In the genomic region with DNA sequence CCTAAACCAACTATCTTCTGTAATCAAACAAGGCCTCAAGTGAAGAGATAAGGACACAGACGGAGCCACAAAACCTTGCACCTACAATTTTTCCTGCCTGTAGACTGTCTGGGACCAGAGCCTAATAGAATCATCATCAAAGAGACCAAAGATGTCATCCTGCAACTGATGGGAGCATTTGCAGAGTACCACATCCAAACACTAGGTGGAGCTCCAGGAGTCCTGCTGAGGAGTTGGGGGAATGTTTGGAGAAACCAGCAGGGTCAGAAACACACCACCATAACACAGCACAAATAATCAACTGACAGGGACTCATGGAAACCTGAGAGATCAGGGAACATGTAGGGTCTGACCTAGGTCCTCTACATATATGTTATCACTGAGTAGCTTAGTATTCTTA, we compare ENCODE assay signal across 11 mouse cellular contexts.
DNase-seq lines count a peak whose midpoint lies in the region; ATAC-seq and TF ChIP-seq lines count a peak whose summit lies in the region.
"Had no signal": no experiment of that assay in that cellular context is flagged by ENCODE, and none has a peak within 500 bp of the region (broad histone marks: within the 10 kb centered on the region; RNA-seq: fewer than 3 reads in every experiment).

No protein-coding gene starts in this region.

- whole genome bisulfite sequencing in heart, postnatal 0 days = 0% methylated on average over 1 of the region's 1 CpGs
- WGBS in lung, postnatal 0 days = 13% methylated on average over 1 of the region's 1 CpGs

- intact Hi-C loops in heart, postnatal 36 days (cut with DNase I) = loop anchor here (5.0 kb wide), 1 partner anchor 286 kb away; a partner anchor contains a TSS

- no peak for ATAC-seq in heart, postnatal 0 days (ENCODE audit: insufficient read depth, low read depth)
- ATAC-seq in lung, postnatal 0 days = no peak
- ATAC-seq in erythroblast, adult 5-6 weeks (replicated peaks; ENCODE audit: low FRiP score, poor library complexity, severe bottlenecking) = no peak

- no peak overlapping the region for H3K4me2 ChIP-seq in heart, postnatal 0 days (ENCODE audit: low read depth, low read length)
- no peak overlapping the region for H3K4me2 ChIP-seq in lung, postnatal 0 days (replicated peaks; ENCODE audit: low read depth, low read length)
- H3K4me2 ChIP-seq: embryonic facial prominence, embryonic 12.5 days; heart, embryonic 13.5 days; stomach, embryonic 15.5 days had no signal

- H3K4me1 ChIP-seq in heart, postnatal 0 days (ENCODE audit: control insufficient read depth, insufficient read depth) = no peaks in the 10 kb centered on the region
- H3K4me1 ChIP-seq in lung, postnatal 0 days (ENCODE audit: insufficient read depth, low read depth, low read length) = no peaks in the 10 kb centered on the region
- H3K4me1 ChIP-seq: embryonic facial prominence, embryonic 12.5 days; heart, embryonic 13.5 days; stomach, embryonic 15.5 days had no signal

- peak; percentile 61 for TF ChIP-seq CTCF in heart, postnatal 0 days (IDR thresholded peaks at IDR 0.05; ENCODE audit: low read depth)
- TF ChIP-seq CTCF in lung, postnatal 0 days (IDR thresholded peaks at IDR 0.05) = peak; percentile 36
- TF ChIP-seq CTCF in brain, embryonic 14.5 days (IDR thresholded peaks at IDR 0.05; ENCODE audit: borderline replicate concordance, extremely low read depth, insufficient read depth, insufficient read length) = peak; percentile 52; the same call in 1 of the 2 replicates

- no peak for TF ChIP-seq EP300 in heart, postnatal 0 days (IDR thresholded peaks at IDR 0.05; ENCODE audit: low read depth)
- no peak for TF ChIP-seq EP300 in lung, postnatal 0 days (IDR thresholded peaks at IDR 0.05)

- no peak overlapping the region for H3K27ac ChIP-seq in heart, postnatal 0 days (ENCODE audit: low read depth)
- H3K27ac ChIP-seq in lung, postnatal 0 days (ENCODE audit: low read length) = no peak overlapping the region
- H3K27ac ChIP-seq: embryonic facial prominence, embryonic 12.5 days; heart, embryonic 13.5 days; stomach, embryonic 15.5 days had no signal

- no peaks in the 10 kb centered on the region for H3K36me3 ChIP-seq in heart, postnatal 0 days (replicated peaks; ENCODE audit: control insufficient read depth, insufficient read depth, low read length)
- no peaks in the 10 kb centered on the region for H3K36me3 ChIP-seq in lung, postnatal 0 days (ENCODE audit: insufficient read depth, low read length)
- H3K36me3 ChIP-seq: embryonic facial prominence, embryonic 12.5 days; heart, embryonic 13.5 days; stomach, embryonic 15.5 days had no signal

- H3K4me3 ChIP-seq in heart, postnatal 0 days (ENCODE audit: low read depth, low read length) = no peak overlapping the region
- H3K4me3 ChIP-seq in lung, postnatal 0 days (ENCODE audit: low read depth, low read length) = no peak overlapping the region
- H3K4me3 ChIP-seq: embryonic facial prominence, embryonic 12.5 days; heart, embryonic 13.5 days; stomach, embryonic 15.5 days had no signal

- no peak overlapping the region for H3K9ac ChIP-seq in heart, postnatal 0 days (replicated peaks; ENCODE audit: low read depth, low read length)
- H3K9ac ChIP-seq in lung, postnatal 0 days (replicated peaks; ENCODE audit: low read depth) = no peak overlapping the region
- H3K9ac ChIP-seq: embryonic facial prominence, embryonic 12.5 days; heart, embryonic 13.5 days; stomach, embryonic 15.5 days had no signal

- no peaks in the 10 kb centered on the region for H3K9me3 ChIP-seq in heart, postnatal 0 days (replicated peaks; ENCODE audit: control insufficient read depth, low read length)
- no peaks in the 10 kb centered on the region for H3K9me3 ChIP-seq in lung, postnatal 0 days (ENCODE audit: low read length)
- H3K9me3 ChIP-seq: embryonic facial prominence, embryonic 12.5 days; heart, embryonic 13.5 days; stomach, embryonic 15.5 days had no signal

- DNase-seq in heart, postnatal 0 days (ENCODE audit: low spot score) = peak; percentile 11
- DNase-seq in heart, postnatal 36 days = no peak
- DNase-seq in lung, postnatal 0 days (ENCODE audit: low spot score) = no peak
- no peak for DNase-seq in lung, postnatal 36 days
- DNase-seq in brain, embryonic 14.5 days (ENCODE audit: low read depth) = peak; percentile 12
- peak; percentile 1 for DNase-seq in retina, adult 2 months (ENCODE audit: low read depth, low spot score)
- DNase-seq in c-Kit-positive CD71-positive TER-119-positive erythroid progenitor cells, embryonic 14.5 days (ENCODE audit: low spot score) = no peak

- TF ChIP-seq POLR2A in brain, embryonic 14.5 days (IDR thresholded peaks at IDR 0.05; ENCODE audit: borderline replicate concordance, extremely low read depth, insufficient read depth, insufficient read length, poor library complexity, severe bottlenecking) = no peak

- H3K27me3 ChIP-seq in heart, postnatal 0 days (ENCODE audit: control insufficient read depth, insufficient read depth, low read length) = no peaks in the 10 kb centered on the region
- H3K27me3 ChIP-seq in lung, postnatal 0 days (replicated peaks; ENCODE audit: insufficient read depth, low read length) = no peaks in the 10 kb centered on the region
- H3K27me3 ChIP-seq: embryonic facial prominence, embryonic 12.5 days; heart, embryonic 13.5 days; stomach, embryonic 15.5 days had no signal

Comparison
In these comparisons a context has a peak if more than half of its experiments do, and no peak if none do; other contexts are left out.
1. DNase-seq: peak in heart, postnatal 0 days (single experiment), brain, embryonic 14.5 days (single experiment) and retina, adult 2 months (single experiment); none in heart, postnatal 36 days (0 of 2), lung, postnatal 0 days (single experiment), lung, postnatal 36 days (single experiment) and c-Kit-positive CD71-positive TER-119-positive erythroid progenitor cells, embryonic 14.5 days (single experiment).
2. Peak in every context shown above with its lines, with median percentiles within 50 percentile points of each other: CTCF ChIP-seq.